Mouse (Mus musculus): ENCODE measurements around the gene Clstn2.

Gene Clstn2

DNA sequence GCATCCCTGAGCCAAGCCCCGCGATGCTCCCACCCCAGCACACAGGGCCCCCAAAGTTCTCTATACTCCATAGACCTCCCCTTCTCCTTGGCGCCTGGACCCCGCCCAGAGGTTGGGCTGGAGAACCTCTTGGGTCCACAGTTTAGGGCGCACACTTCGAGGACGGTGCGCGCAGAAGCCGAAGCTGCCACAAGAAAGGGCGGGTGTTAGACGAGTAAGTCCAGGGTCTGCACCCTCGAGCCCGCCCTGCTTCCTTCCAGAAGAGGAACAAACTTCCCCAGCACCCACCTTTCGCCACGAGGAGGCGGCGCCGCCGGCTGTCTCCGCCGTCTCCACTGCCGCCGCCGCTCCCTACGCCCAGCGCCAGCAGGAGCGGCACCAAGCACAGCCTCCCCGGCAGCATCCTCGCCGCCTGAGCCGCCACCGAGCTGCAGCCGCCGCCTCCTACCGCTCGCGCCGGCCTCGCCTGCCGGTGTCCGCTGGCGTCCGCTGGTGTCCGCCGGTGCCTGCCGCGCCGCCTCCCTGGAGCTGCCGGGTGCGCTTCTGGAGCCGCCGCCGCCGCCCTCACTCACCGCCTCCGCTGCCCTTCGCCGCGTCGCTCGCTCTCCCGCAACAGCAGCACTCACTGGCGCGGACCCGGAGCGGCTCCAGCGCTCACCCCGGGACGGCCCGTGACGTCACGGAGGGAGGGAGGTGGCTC, at the start of gene Clstn2:
TSS of gene Clstn2 (minus strand) at position 609 of the 700 bp plus-strand sequence.
- no peak for DNase-seq (ENCODE audit: low read depth)

DNA sequence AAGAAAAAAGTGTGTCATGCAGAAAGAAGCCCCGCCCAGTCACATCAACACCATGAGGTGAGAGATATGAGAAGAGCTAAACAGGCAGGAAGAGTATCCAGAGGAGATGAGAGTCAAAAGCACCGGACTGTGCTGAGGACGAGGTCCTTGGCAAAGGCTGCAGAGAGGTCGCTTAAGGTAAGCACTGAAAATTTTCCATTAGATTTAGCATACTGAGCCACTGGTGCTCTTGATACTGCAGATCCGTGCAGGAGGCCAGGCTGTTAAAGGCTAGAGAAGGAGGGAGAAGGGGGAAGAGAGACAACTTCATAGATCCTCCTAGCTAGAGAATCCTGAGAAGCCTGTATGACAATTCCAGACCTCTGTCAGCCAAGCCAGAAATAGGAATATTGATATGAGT, 34.8 kb upstream of the Clstn2 start:
- no peak for DNase-seq (ENCODE audit: low read depth)

DNA sequence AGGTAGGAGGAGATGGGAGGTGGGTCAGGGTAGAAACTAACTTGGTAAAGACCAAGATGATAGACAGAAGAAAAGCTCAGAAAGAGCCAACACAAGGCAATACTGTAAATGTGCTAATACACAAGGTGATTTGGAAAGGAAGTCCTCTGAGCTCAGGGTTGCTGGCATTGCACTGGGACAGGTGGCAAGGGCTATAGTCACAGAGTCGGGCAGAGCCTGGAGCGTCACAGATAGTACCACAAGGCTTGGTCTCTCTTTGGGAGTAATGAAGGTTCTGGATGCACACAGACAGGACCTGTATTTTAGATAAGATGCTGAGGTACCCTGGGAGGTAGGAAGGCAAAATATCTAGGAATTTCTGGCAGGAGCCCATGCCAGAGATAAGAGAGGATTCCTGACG, 28.7 kb upstream of the Clstn2 start:
- no peak for DNase-seq (ENCODE audit: low read depth)

DNA sequence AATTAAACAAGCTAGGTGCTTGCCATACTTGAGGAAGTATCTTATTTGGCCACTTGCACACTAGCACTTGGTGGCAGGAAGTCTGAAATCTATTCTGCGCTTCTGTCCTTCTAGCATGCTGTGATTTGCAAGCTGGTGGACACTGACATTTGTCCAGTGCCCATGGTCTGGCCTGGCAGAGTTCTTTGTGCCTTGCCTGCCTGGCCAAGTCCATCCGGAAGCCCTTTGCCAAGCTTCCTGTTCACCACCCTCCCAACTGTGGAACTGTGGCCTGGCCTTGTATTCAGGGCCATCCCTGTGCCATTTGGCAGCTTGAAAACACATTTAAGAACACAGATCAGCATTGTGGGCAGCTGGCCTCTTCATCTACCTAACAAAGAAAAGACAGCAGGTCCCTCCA, 24.3 kb upstream of the Clstn2 start:
- DNase-seq (ENCODE audit: low read depth), result no peak

DNA sequence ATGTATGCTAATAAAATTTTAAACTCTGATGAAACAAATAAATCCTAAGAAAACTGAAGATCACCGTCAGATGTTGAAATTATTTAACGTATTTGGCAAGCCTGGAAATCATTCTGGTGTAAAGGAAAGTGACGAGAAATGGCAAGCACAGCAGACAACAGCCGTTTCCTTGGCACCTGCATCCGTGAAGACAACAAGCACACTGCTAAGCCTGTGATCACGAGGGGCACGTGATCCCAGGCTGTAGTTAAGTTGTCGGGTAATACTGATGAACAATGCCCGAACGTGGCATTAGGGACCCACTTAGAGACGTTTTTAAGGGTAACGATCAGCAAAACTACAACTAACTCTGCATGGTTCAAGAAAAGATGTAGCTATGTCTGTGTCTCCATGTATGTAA, 18.4 kb upstream of the Clstn2 start:
- no peak for DNase-seq (ENCODE audit: low read depth)

DNA sequence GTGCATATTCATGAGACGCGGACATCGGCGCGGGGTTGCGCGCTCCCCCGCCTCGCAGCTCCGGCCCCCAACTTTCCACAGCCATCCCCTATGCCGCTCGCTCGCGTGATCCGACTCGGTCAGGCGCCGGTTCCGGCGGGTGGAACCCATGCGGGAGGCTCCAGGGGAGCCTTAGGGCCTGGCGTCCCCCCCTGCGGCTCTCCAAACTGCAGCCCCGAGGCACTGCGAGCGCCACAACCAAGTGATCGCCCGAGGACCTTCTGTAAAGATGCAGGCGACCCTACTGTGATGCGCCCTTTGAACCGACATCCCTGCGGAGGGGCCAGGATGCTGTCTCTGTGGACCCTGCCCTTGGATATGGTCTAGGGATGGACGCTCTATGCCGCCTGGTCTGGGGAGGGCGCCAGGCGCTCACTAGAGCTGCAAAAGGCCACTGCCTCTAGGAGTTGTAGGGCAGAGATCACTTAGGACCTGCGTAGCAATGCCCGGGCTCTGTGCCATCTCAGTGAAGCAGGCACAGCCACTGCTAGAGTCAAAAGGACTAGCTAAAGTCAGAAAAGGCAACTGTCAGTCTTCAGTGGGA, 383 bp upstream of the Clstn2 start:
- no peak for DNase-seq (ENCODE audit: low read depth)

DNA sequence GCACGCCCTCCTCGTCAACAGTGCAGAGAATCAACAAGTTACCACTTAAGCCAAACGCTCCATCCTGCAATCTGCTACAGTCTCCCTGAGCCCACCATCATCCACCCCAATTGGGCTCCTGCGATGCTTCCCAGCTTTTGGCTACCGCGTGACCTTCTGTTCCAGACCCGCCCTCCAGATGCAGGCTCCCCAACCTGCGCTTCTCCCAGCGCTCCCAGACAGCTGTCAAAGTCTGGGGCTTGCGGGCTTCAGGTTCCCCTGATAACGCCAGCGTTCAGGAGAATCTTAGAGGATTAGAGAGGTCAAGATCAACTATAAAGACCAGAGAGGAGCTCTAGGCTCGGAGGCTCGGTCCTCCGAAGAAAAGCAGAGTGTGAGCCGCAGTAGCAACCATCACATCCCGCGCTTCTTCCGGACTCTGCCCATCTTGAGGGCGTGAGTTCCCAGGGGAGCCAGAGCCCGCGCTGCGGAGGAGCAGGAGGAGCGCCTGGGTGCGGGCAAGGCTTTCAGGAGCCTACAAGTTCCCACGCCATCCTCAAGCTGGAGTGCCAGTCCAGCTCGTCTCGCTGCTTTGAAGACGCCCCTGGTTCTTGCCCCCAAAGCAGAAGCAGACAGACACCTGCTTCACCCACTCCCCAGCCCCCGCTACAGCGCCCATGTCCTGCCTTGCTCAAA, 946 bp downstream of the Clstn2 start:
- no peak for DNase-seq (ENCODE audit: low read depth)

DNA sequence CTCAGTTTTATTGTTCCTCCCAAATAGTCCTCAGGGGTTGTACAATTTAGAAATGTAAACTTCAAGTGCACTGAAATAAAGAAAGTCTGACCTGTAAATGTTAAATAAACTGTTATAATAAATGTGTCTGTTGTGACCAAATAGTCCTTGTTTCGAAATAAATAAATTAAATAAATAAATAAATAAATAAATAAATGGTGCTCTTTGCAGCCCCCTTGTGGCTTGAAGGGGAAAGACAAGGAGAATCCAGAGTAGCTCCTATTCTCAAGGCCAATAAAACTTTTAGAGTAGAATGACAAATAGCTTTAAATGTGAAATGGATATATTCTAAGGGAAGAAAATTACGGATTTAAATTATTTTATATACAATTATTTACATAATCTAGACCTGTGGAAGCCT, 2.3 kb downstream of the Clstn2 start:
- no peak for DNase-seq (ENCODE audit: low read depth)

DNA sequence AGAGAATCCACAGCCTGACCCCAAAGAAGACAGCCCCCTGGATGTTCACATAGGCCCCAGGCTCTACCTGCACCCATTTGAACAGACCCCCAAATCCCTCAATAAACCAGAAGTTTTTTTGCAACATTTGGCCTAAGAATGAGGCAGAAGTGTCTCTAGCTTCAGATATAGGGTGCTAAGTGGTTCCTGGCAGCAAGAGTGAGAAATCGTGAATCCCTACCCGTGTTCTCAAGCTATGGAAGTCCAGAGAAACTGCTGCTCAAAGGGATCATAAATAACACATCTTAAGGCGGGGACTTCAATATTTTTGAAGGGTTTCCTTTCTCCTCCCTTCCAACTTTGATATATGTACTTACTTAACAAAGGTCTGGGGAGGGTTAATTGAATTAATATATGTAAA, 7.4 kb downstream of the Clstn2 start:
- no peak for DNase-seq (ENCODE audit: low read depth)

DNA sequence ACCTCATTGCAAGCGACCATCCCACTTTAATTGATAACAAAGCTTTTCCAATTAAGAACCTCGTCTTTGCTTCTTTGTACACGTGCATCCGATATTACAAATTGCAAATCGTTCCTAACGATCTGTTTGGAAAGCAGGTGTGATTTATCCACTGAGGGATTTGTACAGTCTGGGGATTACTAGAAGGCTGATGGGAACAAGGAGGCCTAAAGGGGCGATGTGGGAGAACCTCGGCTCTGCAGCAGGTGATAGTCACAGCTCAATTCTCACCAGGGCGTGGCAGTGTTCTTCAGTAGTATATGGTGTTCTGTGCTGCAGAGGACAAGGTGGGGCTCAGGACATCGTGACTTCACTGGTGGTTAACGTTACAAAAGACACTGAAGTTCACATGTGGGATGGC, 9.9 kb downstream of the Clstn2 start:
- DNase-seq (ENCODE audit: low read depth), result no peak

DNA sequence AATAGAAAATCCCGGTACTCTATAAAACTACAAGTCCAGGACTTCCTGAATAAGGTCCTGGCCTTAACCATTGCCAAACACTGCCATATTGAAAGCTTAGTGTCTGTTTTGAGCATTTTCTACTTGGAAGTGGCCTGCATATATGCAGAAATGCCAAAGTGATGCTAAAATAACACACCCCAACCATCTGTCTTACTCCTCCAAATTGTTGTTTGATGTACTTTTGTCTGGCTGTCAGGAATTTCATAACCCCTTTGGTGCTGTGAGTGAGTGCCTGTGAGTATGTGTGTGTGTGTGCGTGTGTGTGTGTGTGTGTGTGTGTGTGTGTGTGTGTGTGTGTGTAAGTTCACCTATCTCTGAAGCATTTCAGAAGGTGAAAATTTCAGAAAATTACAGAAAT, 13.1 kb downstream of the Clstn2 start:
- DNase-seq (ENCODE audit: low read depth), result no peak

DNA sequence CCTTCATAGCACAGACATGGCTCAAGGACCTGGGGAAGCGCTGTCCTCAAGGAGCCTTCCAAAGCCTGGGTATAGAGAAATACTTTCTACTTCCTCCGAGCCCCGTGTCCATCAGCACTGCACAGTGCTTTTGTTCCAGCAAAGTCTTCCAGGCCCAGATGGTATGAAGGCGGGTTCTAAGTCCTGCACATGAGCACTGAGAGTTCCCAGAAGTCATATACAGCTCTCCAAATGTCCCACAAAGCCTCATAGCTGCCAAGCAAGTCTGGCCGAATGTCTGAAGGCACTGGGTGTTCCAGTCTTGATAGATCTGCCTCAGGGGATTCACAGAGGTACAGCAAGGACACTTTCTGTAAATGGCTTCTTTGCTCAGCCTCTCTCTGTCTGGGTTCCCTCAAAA, 14.3 kb downstream of the Clstn2 start:
- no peak for DNase-seq (ENCODE audit: low read depth)

DNA sequence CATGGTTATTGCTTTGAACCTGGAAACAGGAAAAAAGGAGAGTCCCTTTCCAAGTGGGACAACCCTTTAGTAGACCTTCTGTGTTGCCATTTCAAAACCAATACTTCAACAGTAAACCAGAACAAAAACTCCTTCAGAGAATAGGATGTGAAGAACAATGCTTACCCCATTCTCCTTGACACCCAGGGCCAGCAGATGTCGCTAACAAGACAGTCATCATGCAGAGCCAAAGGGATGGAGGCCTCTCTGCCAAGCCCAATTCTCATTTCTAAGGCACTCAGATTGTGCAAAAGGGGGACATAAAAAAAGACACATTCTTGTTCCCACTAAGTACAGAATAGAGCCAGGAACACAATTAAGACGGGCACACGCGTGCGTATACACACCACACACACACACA, 16.4 kb downstream of the Clstn2 start:
- DNase-seq (ENCODE audit: low read depth), result no peak

DNA sequence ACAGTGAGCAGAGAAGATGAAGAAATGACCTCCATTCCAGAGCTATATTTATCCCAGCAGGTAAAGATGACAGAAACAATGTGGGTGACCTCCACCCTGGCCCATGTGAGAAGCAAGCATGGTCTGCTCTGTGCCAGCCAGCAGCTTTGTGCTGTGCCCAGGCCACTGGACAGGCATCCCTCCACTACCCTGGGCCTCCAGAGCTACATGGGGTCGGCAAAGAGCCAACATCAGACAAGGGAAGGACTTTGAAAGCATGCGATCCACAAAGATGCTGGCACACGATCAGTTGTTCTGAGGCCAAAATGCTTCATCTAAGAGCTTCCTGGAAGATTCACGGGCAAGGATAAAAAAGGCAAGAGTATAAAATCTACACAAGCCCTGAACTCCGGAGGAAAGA, 36.6 kb downstream of the Clstn2 start:
- DNase-seq (ENCODE audit: low read depth), result no peak

DNA sequence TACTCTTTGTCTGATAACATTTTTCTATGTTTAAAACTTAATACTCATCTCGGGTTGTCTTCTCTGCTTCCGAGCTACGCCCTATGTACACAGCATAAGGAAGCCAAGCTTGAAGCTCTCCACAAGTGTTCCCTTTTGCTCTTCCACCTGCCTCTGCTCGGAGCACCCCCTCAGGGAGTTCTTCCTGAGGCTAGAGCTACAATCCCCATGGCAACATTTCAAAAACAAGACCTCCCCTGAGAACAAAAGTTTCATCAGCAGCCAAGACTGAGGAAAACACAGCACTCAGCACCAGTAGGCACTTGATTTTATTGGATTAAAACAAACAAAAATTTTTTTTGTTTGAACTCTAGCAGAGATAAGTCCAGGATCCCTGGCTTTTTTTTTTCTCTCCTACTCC, 37.3 kb downstream of the Clstn2 start:
- DNase-seq (ENCODE audit: low read depth), result no peak

DNA sequence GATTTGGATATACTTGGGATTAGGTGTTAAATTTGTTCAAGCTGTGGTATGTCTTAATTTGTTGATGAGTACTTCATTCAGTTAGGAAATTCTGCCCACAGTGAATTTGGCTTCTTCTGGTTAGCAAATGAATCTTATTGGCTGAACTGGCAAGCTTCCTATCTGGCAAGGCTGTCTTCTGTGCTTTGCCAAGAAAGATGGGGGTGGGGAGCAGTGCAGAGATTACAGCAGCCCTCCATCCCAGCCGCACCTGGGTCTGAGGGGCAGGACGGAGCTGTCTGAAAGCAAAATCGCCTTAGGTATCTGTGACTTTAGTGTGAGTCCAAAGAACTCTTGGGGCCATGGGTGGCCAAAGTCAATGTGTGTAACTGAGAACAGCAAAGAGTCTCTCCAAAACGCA, 40.9 kb downstream of the Clstn2 start:
- no peak for DNase-seq (ENCODE audit: low read depth)

DNA sequence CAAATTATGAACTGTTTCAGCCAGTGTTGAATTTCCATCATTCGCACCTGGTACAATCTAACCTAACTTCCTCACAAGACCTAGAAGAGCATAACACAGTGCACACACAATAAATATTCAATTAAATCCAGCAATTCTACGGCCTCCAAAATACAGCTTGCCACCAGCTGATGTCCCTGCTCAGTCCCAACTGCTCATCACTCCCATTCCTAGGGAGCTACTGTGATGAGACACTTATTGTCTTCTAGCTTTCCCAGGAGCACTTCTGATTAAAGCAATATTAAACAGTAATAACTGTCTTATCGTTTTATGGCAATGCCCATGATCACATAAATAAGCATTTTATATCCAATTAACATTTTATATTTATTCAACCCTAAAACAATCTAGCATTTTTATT, 55.6 kb downstream of the Clstn2 start:
- DNase-seq (ENCODE audit: low read depth), result no peak

DNA sequence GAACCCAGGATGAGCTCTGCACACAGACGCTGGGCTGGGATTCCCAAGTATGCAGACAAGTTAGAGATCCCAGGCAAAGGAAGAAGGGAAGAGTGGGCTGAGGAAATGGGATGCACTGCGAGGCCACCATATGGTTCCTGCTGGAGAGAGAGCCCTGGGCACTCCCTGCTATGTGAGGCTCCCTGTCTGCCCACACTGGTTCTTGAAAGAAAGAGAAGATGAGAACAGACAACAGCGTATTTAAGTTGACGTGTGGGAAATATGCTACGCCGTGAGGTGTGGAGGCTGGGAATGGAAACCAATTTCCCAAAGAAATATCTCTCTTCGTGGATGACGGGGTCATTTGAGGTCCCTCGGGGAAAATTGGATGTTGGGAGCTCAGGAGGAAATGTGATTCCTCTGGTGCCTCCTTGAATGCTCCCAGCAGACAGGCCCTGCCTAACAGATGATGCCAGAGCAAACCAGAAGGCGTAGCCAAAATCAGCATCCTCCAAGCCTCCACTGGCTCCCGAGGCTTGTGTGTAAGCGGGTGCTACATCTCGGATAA, 58.1 kb downstream of the Clstn2 start:
- DNase-seq (ENCODE audit: low read depth), result no peak

DNA sequence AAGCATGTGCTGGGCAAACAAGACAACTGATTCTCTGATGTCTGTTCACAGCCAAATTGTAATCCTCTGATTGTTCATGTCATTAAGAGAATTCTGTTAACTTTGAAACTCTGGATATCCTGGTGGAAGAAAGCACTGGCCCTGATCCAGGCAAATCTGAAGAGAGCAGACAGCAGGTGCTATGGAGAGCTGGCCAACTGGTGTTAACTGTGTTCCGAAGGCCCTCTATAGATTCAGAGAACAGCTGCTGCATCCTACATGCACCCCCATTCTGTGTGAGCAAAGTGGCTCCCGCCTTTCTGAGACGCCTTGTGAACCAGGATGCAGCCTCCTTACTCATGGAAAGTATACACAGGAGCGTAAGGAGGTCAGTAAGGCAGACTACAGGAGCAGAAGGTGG, 66.3 kb downstream of the Clstn2 start:
- DNase-seq (ENCODE audit: low read depth), result no peak

DNA sequence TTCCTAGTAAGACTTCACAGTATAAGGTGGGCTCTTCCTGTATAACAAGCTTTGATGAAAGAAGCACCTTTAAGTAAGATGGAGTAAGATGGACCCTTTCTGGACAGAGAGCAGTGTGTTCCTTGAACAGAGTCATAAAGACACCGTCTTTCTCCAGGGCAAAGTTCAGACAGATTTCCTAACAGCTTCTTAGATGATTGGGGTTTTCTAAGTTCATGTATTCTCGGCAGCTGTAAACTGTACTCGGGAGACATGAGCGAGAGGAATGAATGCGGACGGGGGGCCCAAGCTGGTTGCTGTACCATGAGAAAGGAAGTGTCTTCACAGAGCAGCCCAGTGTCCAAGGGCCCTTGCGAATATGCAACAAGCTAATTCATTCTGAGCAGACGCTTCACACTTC, 75.5 kb downstream of the Clstn2 start:
- DNase-seq (ENCODE audit: low read depth), result no peak

DNA sequence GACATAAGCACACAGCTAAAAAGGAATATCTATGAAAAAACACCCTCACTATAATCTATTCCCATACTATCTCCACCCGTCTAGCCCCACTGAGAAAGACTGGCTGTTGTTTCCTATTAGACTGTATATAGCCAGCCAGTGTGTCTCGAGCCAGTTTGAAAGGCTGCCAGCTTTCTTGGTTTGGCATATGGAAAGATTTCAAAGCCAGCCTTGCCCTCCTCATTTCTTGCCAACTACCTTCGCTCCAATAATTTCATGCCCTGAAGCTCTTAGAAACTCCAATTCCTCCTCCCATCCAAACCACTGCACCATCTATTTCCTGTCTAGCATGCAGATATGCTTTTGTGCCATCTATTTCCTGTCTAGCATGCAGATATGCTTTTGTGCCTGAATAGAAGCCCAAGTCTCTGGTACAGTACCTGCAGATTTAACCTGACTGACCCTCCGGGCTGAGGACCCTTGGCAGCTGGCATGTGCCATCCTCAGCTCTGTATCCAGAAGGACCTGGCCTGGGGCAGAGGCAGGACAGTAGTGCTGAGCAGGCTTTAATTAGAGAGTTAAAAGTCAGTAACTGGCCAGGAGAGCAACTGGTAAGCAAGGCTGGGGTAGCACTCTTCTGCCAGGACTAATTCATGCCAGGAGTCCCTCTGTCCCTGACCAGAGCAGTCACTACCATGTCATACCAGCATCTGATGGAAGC, 76.4 kb downstream of the Clstn2 start:
- DNase-seq (ENCODE audit: low read depth), result no peak

DNA sequence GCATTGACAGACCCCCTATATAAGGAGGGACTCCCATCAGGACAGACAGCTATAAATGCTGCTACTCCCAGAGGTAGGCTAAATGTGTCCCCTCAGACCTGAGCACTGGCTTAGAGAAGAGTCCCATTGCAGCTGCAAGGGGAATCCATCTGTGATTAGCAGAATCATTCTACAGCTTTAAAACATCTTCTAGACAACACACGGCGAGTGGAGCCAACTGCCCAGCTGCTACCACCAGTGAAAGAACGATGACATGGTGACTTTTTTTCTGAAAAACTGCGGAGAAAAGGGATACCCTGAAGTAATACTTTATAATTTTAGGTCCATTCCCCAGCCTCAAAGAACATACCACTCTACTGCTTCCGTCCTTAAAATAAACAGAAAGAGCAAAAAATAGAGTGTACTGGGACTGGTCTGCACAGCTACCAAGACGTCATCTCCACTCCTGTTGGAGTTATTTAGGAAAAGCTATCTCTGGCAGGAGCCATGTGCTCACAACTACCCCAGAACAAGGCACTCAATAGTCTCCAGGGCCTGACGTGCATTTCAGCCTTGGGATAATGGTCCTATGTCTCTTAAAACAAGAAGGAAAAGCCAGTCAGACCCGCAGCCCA, 79.1 kb downstream of the Clstn2 start:
- DNase-seq (ENCODE audit: low read depth), result no peak

Measured in naive thymus-derived CD4-positive, alpha-beta T cell, adult 2 months (primary cell).